Mouse (Mus musculus): ENCODE measurements around the gene Aen. TPM values are rescaled to one million over a fixed set of nuclear protein-coding genes. Genes with fewer than 3 reads are reported as not detected.

The Aen gene
- polyA plus RNA-seq, 1 experiment from 2014 or later, result 13.8 TPM

GRCm38 (mm10) chr7:78953886-78954572 is 58.4 kb downstream of the Aen start:
- Histone ChIP-seq H3K4me1 (ENCODE audit: control insufficient read depth, low read depth, low read length) (no peaks in the 10 kb centered on the region), H3K9me3 (replicated peaks; ENCODE audit: control insufficient read depth, low read length) (no peaks in the 10 kb centered on the region), H3K36me3 (ENCODE audit: control insufficient read depth, insufficient read depth) (no peaks in the 10 kb centered on the region), H3K4me2 (ENCODE audit: low read depth, low read length) (no peak overlapping the region), H3K9ac (ENCODE audit: low read depth, low read length) (no peak overlapping the region), H3K4me3 (ENCODE audit: low read depth, low read length) (no peak overlapping the region), H3K27me3 (ENCODE audit: control insufficient read depth, insufficient read depth, low read depth, low read length) (no peaks in the 10 kb centered on the region), H3K27ac (ENCODE audit: low read length) (no peak overlapping the region)
- WGBS (ENCODE audit: insufficient replicate concordance), result 25% methylated on average over 11 of the region's 11 CpGs
- ATAC-seq (ENCODE audit: low read depth), result no peak

- no peak overlapping the region for H3K4me2 ChIP-seq (ENCODE audit: low read depth, low read length)
- H3K9ac ChIP-seq (ENCODE audit: low read depth, low read length), result no peak overlapping the region
- no peaks in the 10 kb centered on the region for H3K4me1 ChIP-seq (ENCODE audit: control insufficient read depth, low read depth, low read length)
- no peak overlapping the region for H3K4me3 ChIP-seq (ENCODE audit: low read depth, low read length)
- ATAC-seq (ENCODE audit: low read depth), result no peak
- no peak overlapping the region for H3K27ac ChIP-seq (ENCODE audit: low read length)
- no peaks in the 10 kb centered on the region for H3K27me3 ChIP-seq (ENCODE audit: control insufficient read depth, insufficient read depth, low read depth, low read length)
- H3K36me3 ChIP-seq (ENCODE audit: control insufficient read depth, insufficient read depth), result no peaks in the 10 kb centered on the region
- 59% methylated on average over 6 of the region's 6 CpGs for WGBS (ENCODE audit: insufficient replicate concordance)
- no peaks in the 10 kb centered on the region for H3K9me3 ChIP-seq (replicated peaks; ENCODE audit: control insufficient read depth, low read length)
Measured at GRCm38 (mm10) chr7:78954619-78955018, 59.0 kb downstream of the Aen start.

- Histone ChIP-seq H3K4me3 (ENCODE audit: low read depth, low read length) (no peak overlapping the region), H3K9ac (ENCODE audit: low read depth, low read length) (no peak overlapping the region), H3K36me3 (ENCODE audit: control insufficient read depth, insufficient read depth) (no peaks in the 10 kb centered on the region), H3K9me3 (replicated peaks; ENCODE audit: control insufficient read depth, low read length) (no peaks in the 10 kb centered on the region), H3K4me1 (ENCODE audit: control insufficient read depth, low read depth, low read length) (no peaks in the 10 kb centered on the region), H3K27ac (ENCODE audit: low read length) (no peak overlapping the region), H3K27me3 (ENCODE audit: control insufficient read depth, insufficient read depth, low read depth, low read length) (no peaks in the 10 kb centered on the region), H3K4me2 (ENCODE audit: low read depth, low read length) (no peak overlapping the region)
- no peak for ATAC-seq (ENCODE audit: low read depth)
- WGBS (ENCODE audit: insufficient replicate concordance), result 74% methylated on average over 6 of the region's 6 CpGs
Measured at GRCm38 (mm10) chr7:78955086-78955485, 59.4 kb downstream of the Aen start.

- Histone ChIP-seq H3K4me2 (ENCODE audit: low read depth, low read length) (no peak overlapping the region), H3K9me3 (replicated peaks; ENCODE audit: control insufficient read depth, low read length) (no peaks in the 10 kb centered on the region), H3K4me1 (ENCODE audit: control insufficient read depth, low read depth, low read length) (no peaks in the 10 kb centered on the region), H3K27ac (ENCODE audit: low read length) (no peak overlapping the region), H3K9ac (ENCODE audit: low read depth, low read length) (no peak overlapping the region), H3K27me3 (ENCODE audit: control insufficient read depth, insufficient read depth, low read depth, low read length) (no peaks in the 10 kb centered on the region), H3K4me3 (ENCODE audit: low read depth, low read length) (no peak overlapping the region), H3K36me3 (ENCODE audit: control insufficient read depth, insufficient read depth) (no peaks in the 10 kb centered on the region)
- 57% methylated on average over 6 of the region's 6 CpGs for WGBS (ENCODE audit: insufficient replicate concordance)
- ATAC-seq (ENCODE audit: low read depth), result no peak
Measured at GRCm38 (mm10) chr7:78958499-78959073, 62.9 kb downstream of the Aen start.

Small RNA genes lying within 50 kb of the gene (microRNA-seq; reads per million reads assigned to microRNA genes)
- 9.6 reads per million, percentile 26 among the genes with 10 or more reads in this experiment for gene Mir7-2

Other genes starting within 250 kb of the Aen start
- 0.09 and 0.52 TPM in 2 replicates for gene Ntrk3, start 157.8 kb upstream of the Aen start, polyA plus RNA-seq (2015; fragmentation: Nextera tagmentation; extraction: Ambion mirVana)
- 32.1 and 35.0 TPM in 2 replicates for gene Mrps11, start 112.7 kb upstream of the Aen start, polyA plus RNA-seq (2015; fragmentation: Nextera tagmentation; extraction: Ambion mirVana)
- 33.4 and 38.8 TPM in 2 replicates for gene Mrpl46, start 112.3 kb upstream of the Aen start, polyA plus RNA-seq (2015; fragmentation: Nextera tagmentation; extraction: Ambion mirVana)
- gene Det1, start 48.6 kb upstream of the Aen start, polyA plus RNA-seq (2015; fragmentation: Nextera tagmentation; extraction: Ambion mirVana), result 5.8 and 6.6 TPM in 2 replicates
- 129 and 138 TPM in 2 replicates for gene Isg20, start 17.6 kb downstream of the Aen start, polyA plus RNA-seq (2015; fragmentation: Nextera tagmentation; extraction: Ambion mirVana)
- gene Acan, start 157.6 kb downstream of the Aen start, polyA plus RNA-seq (2015; fragmentation: Nextera tagmentation; extraction: Ambion mirVana), result 0.04 TPM in 1 of 2 replicates, not detected in the other
- gene Hapln3, start 235.2 kb downstream of the Aen start, polyA plus RNA-seq (2015; fragmentation: Nextera tagmentation; extraction: Ambion mirVana), result 0.09 and 0.12 TPM in 2 replicates